Mouse (Mus musculus) granulocyte monocyte progenitor cell, adult 5-6 weeks (primary cell): ENCODE measurements around the gene Tanc1. TPM values are rescaled to one million over a fixed set of nuclear protein-coding genes. Genes with fewer than 3 reads are reported as not detected.

Experiments used
- ATAC-seq: replicated peaks from 2 replicates; pipeline ENCODE4 v1.8.0; 2016; ENCODE audit warnings: mild to moderate bottlenecking, moderate TSS enrichment, inconsistent platforms; ENCODE audit not compliant: poor library complexity, severe bottlenecking
- total RNA-seq, 2 experiments: library from RNA; stranded (forward) in 1 of 2; stranded (reverse) in 1 of 2; fragments of 200-712, 200-1000 nt in 1 of 2; fragments of >200 nt in 1 of 2; fragmentation: Nextera tagmentation in 1 of 2; gene quantifications; 2 replicates each; pipeline ENCODE4 v1.2.3; 2014 to 2017

Tanc1 gene
- total RNA-seq, 2 experiments from 2014 or later: 3.6 to 15.6 TPM

- ATAC-seq: no peak
Measured at GRCm38 (mm10) chr2:59645515-59645914, 33.7 kb downstream of the Tanc1 start.

- no peak for ATAC-seq
Measured at GRCm38 (mm10) chr2:59646740-59647390, 35.0 kb downstream of the Tanc1 start.

DNA sequence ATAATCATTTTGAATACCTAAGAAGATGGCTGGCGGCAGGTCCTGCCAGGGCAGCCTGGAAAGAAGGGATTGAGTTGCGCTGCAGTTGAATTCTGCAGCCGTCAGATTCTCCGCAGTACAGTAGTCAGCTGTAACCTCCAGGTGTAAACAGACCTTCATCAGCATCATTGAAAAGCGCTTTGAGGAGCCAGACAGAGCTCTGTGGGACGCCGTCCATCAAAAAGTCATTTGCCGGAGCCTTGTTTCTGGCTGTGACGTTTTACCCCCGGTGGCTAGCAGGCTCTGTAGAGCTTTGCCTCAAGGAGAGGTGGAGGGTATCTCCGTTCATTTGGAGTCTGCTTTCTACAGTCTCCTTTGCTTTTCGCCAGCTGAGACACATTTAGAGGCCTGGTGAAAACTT, 36.6 kb downstream of the Tanc1 start:
- ATAC-seq: no peak

DNA sequence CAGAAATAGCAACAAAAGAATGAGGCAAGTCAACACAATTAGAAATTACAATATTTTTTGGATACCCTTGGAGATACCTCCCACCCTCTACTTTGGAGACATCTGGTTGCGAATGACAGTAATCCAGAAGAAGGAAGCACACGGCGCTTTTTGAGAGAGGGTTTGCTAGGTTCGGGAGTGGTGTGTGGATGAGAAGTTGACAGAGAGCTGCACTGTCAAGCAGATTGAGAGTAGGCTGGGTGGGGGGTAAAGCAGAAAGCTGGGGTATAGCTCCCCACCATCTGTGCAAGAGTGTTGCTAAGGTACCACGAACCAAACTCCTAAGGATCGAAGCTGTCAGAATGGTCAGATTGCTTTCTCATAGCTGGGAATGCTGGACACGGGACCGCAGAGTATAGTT, 40.0 kb downstream of the Tanc1 start:
- ATAC-seq: no peak

GRCm38 (mm10) chr2:59652702-59653101, 40.9 kb downstream of the Tanc1 start:
- peak; percentile 77; the same call in 1 of the 2 replicates for ATAC-seq

DNA sequence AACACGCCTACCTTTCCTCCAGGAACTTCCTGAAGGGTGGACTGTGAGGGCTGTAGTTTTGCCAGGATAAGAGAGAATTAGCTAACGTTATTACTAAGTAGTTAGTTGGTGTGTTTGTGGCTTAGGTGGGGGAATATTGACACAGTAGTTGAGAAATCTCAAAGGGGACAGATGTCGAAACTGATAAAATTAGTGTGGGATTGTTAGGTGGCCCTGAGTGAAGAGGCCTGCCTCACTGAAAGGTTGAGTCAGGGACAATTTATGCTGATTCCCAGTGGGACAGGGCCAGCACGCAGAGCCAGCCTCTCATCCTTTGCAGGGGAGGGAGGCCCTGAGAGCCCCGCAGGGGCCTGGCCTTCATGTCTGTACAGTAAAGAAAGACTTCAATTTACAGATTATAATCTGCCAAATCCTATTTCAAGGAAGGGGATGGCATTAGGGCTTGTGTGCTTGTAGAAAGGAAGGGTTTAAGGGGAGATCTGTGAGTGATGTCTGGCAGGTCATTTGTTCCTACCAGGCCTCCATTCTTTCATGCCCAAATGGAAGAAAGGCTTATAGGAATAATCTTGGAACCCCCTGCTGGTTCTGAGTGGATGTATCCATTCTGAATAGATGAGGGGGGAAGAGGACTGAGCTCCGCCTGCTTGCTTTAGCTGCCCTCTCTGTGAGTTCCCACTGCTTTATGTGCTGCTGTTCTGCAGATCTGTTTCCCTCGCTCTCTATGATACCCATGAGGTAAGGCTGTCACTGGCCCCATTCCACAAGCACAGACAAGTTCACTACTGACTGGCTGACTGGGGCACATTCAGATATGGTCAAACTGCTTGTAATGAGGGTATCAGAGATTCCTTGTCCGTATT, 41.7 kb downstream of the Tanc1 start:
- ATAC-seq: peak; percentile 52

DNA sequence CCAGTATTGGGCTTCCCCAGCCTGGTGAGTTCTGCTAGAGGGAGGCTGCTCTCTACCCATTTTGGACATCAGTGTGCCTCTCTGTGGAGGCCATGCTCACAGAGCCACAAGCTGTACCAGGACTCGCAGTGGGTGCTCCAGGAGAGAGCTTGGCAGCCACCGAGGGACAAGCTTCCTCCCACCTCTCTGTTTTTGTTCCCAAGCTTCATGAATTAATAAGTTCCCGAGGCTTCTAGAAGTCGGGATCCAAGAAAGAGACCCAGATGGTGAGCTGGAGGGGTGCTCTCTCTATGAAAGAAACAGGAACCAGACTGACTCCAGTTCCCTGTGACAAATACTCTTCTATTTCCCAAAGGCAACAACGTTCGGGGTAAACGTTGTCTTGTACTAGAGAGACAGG, 43.6 kb downstream of the Tanc1 start:
- ATAC-seq: no peak

DNA sequence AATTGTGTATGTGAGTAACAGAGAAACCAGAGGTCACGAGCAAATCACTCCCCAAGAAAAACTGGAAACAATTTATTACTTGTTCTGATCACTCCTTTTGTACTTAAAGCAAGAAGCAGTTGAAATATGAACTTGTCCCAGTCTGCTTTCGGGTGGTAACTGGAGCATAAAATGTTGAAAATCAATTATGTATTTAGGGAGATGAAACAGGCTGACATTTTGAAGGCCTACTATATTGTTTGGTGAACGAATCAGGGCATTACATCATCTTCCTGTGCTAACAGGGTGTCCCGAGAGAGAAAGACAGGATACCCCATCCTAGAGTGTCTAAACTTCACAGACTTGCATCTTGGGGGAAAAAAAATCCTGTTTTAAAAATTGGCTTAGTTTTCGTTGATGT, 44.8 kb downstream of the Tanc1 start:
- no peak for ATAC-seq

- no peak for ATAC-seq
Measured at GRCm38 (mm10) chr2:59659686-59660085, 47.8 kb downstream of the Tanc1 start.

GRCm38 (mm10) chr2:59660891-59661805, 49.3 kb downstream of the Tanc1 start:
- no peak for ATAC-seq

GRCm38 (mm10) chr2:59664803-59665567, 53.1 kb downstream of the Tanc1 start:
- ATAC-seq: no peak

GRCm38 (mm10) chr2:59666533-59666932, 54.7 kb downstream of the Tanc1 start:
- no peak for ATAC-seq

- ATAC-seq: peak; percentile 42; the same call in 1 of the 2 replicates
Measured at GRCm38 (mm10) chr2:59670087-59671060, 58.5 kb downstream of the Tanc1 start.

GRCm38 (mm10) chr2:59671671-59672070, 59.8 kb downstream of the Tanc1 start:
- ATAC-seq: no peak

GRCm38 (mm10) chr2:59672086-59672485, 60.2 kb downstream of the Tanc1 start:
- no peak for ATAC-seq

DNA sequence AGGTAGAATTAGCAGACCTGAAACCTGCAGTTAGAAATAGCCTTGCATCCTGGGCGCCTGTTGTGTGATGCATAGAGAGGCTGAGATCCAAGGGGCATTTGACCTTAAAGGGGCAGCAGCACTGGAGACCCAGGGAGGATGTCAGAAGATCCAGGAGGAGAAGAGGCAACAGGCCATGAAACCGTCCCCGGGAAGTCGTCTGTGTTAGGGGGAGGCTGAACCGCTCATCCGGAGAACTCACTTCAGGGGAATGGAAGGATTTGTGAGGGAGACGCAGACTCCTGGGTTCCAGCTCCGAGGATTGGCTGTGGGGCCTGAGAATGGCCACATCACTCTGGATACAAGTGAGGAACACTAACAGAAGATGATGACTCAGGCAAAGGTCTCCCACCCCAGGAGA, 60.8 kb downstream of the Tanc1 start:
- no peak for ATAC-seq

GRCm38 (mm10) chr2:59673351-59673750, 61.5 kb downstream of the Tanc1 start:
- ATAC-seq: no peak

GRCm38 (mm10) chr2:59673877-59674276, 62.0 kb downstream of the Tanc1 start:
- no peak for ATAC-seq
